Mouse (Mus musculus): Measurements from ENCODE around the gene Lmtk2. TPM values are rescaled to one million over a fixed set of nuclear protein-coding genes. Genes with fewer than 3 reads are reported as not detected.

Lmtk2 gene
- polyA plus RNA-seq, 1 experiment from 2014 or later: 5.0 TPM

- H3K4me3 ChIP-seq: no peak overlapping the region
- no peak overlapping the region for H3K27ac ChIP-seq (replicated peaks)
- WGBS: 84% methylated on average over 2 of the region's 2 CpGs
- H3K27me3 ChIP-seq (replicated peaks; ENCODE audit: low read depth, poor library complexity, severe bottlenecking): no peaks in the 10 kb centered on the region
- no peaks in the 10 kb centered on the region for H3K9me3 ChIP-seq
- H3K4me1 ChIP-seq: peaks cover 10% of the 10 kb centered on the region; the same call in 1 of the 2 replicates
- 0 out of 2 replicates have a peak, but pooled peaks cover 9% of the 10 kb centered on the region for H3K36me3 ChIP-seq (replicated peaks)
- DNase-seq (ENCODE audit: low spot score): no peak
Measured at GRCm38 (mm10) chr5:144114068-144114467, 13.8 kb downstream of the Lmtk2 start.

DNA sequence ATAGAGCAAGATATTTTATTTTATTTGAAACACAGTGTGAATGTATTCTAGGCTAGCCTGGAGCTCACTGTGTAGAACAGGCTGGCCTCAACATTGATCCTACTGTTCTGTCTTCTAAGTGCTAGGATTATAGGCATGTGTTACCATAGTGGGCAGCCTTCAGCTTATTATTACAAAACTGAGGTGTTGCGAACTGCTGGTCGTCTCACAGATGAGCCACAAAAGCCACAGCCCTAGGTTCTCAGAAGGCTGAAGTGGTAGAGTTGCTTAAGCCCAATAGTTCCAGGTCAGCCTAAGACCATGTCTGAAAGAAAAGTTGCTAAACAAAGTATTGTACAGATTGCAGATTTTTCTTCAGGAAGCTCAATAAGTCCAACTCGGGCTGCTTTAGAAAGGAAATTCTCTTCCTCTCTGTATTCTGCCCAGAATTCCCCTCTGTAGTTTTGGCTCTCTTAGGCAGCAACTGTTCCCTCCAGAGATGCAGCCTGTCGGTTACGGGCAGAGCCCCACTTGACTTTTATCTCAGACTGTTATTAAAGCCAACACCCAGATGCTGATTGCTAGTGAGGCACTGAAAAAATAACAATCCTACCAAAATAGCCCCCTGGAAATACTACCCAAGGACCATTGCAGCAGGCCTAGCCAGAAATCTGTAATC, 14.9 kb downstream of the Lmtk2 start:
- no peak overlapping the region for H3K27ac ChIP-seq (replicated peaks)
- 0 out of 2 replicates have a peak, but pooled peaks cover 9% of the 10 kb centered on the region for H3K36me3 ChIP-seq (replicated peaks)
- 86% methylated on average over 5 of the region's 5 CpGs for WGBS
- H3K4me1 ChIP-seq: peaks cover 10% of the 10 kb centered on the region; the same call in 1 of the 2 replicates
- no peak overlapping the region for H3K4me3 ChIP-seq
- no peaks in the 10 kb centered on the region for H3K27me3 ChIP-seq (replicated peaks; ENCODE audit: low read depth, poor library complexity, severe bottlenecking)
- H3K9me3 ChIP-seq: no peaks in the 10 kb centered on the region
- DNase-seq (ENCODE audit: low spot score): no peak

DNA sequence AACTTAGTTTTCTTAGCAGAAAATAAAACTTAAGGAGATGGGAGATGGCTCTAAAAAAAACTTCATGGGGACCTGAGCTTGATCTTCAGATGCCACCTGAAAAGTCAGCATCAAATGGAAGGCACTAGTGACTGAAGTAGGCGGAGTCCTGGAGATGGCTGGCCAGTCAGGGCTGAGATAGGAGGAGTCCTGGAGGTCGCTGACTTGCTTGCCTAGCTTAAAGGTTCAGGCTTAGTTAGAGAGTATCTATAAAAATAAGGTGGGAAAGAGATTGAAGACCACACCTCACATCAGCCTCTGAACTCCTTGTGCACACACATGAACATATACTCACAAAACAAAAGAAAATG, 15.4 kb downstream of the Lmtk2 start:
- peaks cover 10% of the 10 kb centered on the region; the same call in 1 of the 2 replicates for H3K4me1 ChIP-seq
- no peak for DNase-seq (ENCODE audit: low spot score)
- H3K36me3 ChIP-seq (replicated peaks): 0 out of 2 replicates have a peak, but pooled peaks cover 8% of the 10 kb centered on the region
- no peak overlapping the region for H3K27ac ChIP-seq (replicated peaks)
- no peaks in the 10 kb centered on the region for H3K9me3 ChIP-seq
- H3K4me3 ChIP-seq: no peak overlapping the region
- 65% methylated on average over 2 of the region's 2 CpGs for WGBS
- no peaks in the 10 kb centered on the region for H3K27me3 ChIP-seq (replicated peaks; ENCODE audit: low read depth, poor library complexity, severe bottlenecking)

GRCm38 (mm10) chr5:144118271-144118670, 18.0 kb downstream of the Lmtk2 start:
- Histone ChIP-seq H3K27me3 (replicated peaks; ENCODE audit: low read depth, poor library complexity, severe bottlenecking) (no peaks in the 10 kb centered on the region), H3K4me1 (peaks cover 11% of the 10 kb centered on the region), H3K36me3 (replicated peaks) (no peaks in the 10 kb centered on the region), H3K4me3 (no peak overlapping the region), H3K9me3 (no peaks in the 10 kb centered on the region), H3K27ac (replicated peaks) (no peak overlapping the region)
- WGBS: 95% methylated on average over 4 of the region's 4 CpGs
- no peak for DNase-seq (ENCODE audit: low spot score)

DNA sequence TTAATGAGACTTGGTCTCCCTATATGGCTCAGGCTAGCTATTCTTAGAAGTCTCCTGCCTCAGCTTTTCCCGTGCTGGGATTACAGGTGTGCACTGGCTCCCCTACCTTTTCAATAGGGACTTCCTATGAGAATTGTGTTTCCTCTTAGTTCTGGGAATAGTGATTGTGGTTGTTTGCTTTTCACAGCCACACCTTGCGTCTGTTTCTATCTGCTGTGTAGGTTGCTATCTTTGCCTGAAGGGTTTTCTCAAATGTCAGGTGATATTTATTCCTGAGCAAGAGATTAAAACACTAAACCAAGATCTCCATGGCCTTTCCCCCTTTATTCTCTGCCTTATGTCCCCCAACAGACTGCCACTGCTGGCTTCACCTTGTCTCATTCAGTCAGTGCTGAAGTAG, 19.1 kb downstream of the Lmtk2 start:
- Histone ChIP-seq H3K9me3 (no peaks in the 10 kb centered on the region), H3K4me1 (peaks cover 8% of the 10 kb centered on the region), H3K4me3 (no peak overlapping the region), H3K27ac (replicated peaks) (no peak overlapping the region), H3K27me3 (replicated peaks; ENCODE audit: low read depth, poor library complexity, severe bottlenecking) (no peaks in the 10 kb centered on the region), H3K36me3 (replicated peaks) (no peaks in the 10 kb centered on the region)
- DNase-seq (ENCODE audit: low spot score): no peak
- 87% methylated on average over 2 of the region's 2 CpGs for WGBS

- no peaks in the 10 kb centered on the region for H3K27me3 ChIP-seq (replicated peaks; ENCODE audit: low read depth, poor library complexity, severe bottlenecking)
- no peak overlapping the region for H3K4me3 ChIP-seq
- peaks cover 8% of the 10 kb centered on the region for H3K4me1 ChIP-seq
- H3K27ac ChIP-seq (replicated peaks): no peak overlapping the region
- H3K36me3 ChIP-seq (replicated peaks): no peaks in the 10 kb centered on the region
- no peaks in the 10 kb centered on the region for H3K9me3 ChIP-seq
- DNase-seq (ENCODE audit: low spot score): no peak
Measured at GRCm38 (mm10) chr5:144121489-144121888, 21.3 kb downstream of the Lmtk2 start.

GRCm38 (mm10) chr5:144125979-144126755, 25.9 kb downstream of the Lmtk2 start:
- DNase-seq (ENCODE audit: low spot score): no peak
- no peaks in the 10 kb centered on the region for H3K9me3 ChIP-seq
- peaks cover 3% of the 10 kb centered on the region for H3K4me1 ChIP-seq
- no peak overlapping the region for H3K4me3 ChIP-seq
- peaks cover 18% of the 10 kb centered on the region for H3K36me3 ChIP-seq (replicated peaks)
- H3K27ac ChIP-seq (replicated peaks): no peak overlapping the region
- no peaks in the 10 kb centered on the region for H3K27me3 ChIP-seq (replicated peaks; ENCODE audit: low read depth, poor library complexity, severe bottlenecking)
- WGBS: 87% methylated on average over 9 of the region's 9 CpGs

DNA sequence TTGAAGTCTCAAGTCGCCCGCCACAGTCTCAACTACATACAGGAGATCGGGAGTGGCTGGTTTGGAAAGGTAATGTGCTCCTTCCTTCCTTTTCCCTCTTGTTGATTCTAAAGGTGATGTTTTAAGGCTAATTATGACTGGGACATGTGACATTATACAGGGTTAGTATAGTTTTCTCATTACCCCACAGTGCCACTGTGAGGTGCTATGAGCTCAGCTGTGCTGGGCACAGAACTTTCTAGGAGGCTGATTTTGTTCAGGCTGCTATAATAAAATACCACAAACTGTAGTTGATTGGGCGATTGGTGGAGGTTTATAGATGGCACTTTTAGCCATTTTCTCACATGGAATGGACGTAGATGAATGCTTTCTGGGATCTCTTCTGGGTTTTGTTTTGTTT, 43.3 kb downstream of the Lmtk2 start:
- Histone ChIP-seq H3K9me3 (no peaks in the 10 kb centered on the region), H3K4me3 (no peak overlapping the region), H3K27me3 (replicated peaks; ENCODE audit: low read depth, poor library complexity, severe bottlenecking) (no peaks in the 10 kb centered on the region), H3K36me3 (replicated peaks) (peaks cover 67% of the 10 kb centered on the region), H3K27ac (replicated peaks) (no peak overlapping the region), H3K4me1 (no peaks in the 10 kb centered on the region)
- WGBS: 89% methylated on average over 5 of the region's 5 CpGs
- DNase-seq (ENCODE audit: low spot score): no peak

DNA sequence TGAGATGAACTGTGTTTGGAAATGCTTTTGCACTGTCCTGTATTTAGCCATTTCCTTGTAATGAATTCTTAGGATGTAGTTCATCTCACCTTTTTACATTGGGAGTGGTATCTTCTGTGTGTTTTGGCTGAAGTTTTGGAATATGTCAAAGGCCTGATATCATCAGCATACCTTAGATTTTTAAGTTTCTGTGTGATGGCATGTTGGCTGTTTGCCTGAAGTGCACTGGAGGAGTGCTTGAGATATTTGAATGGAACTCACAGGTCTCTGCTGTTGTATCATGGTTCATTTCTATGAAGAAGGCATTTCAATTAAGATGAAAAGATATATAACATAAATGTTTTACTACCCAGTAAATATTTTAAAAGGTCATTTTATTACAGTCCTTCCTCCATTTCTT, 46.7 kb downstream of the Lmtk2 start:
- H3K27ac ChIP-seq (replicated peaks): no peak overlapping the region
- H3K27me3 ChIP-seq (replicated peaks; ENCODE audit: low read depth, poor library complexity, severe bottlenecking): no peaks in the 10 kb centered on the region
- DNase-seq (ENCODE audit: low spot score): no peak
- peaks cover 67% of the 10 kb centered on the region for H3K36me3 ChIP-seq (replicated peaks)
- H3K9me3 ChIP-seq: no peaks in the 10 kb centered on the region
- no peak overlapping the region for H3K4me3 ChIP-seq
- no peaks in the 10 kb centered on the region for H3K4me1 ChIP-seq

- no peak overlapping the region for H3K4me3 ChIP-seq
- H3K36me3 ChIP-seq (replicated peaks): peaks cover 60% of the 10 kb centered on the region
- 93% methylated on average over 4 of the region's 4 CpGs for WGBS
- DNase-seq (ENCODE audit: low spot score): no peak
- H3K27me3 ChIP-seq (replicated peaks; ENCODE audit: low read depth, poor library complexity, severe bottlenecking): no peaks in the 10 kb centered on the region
- no peaks in the 10 kb centered on the region for H3K4me1 ChIP-seq
- H3K9me3 ChIP-seq: no peaks in the 10 kb centered on the region
- no peak overlapping the region for H3K27ac ChIP-seq (replicated peaks)
Measured at GRCm38 (mm10) chr5:144149530-144149929, 49.3 kb downstream of the Lmtk2 start.

DNA sequence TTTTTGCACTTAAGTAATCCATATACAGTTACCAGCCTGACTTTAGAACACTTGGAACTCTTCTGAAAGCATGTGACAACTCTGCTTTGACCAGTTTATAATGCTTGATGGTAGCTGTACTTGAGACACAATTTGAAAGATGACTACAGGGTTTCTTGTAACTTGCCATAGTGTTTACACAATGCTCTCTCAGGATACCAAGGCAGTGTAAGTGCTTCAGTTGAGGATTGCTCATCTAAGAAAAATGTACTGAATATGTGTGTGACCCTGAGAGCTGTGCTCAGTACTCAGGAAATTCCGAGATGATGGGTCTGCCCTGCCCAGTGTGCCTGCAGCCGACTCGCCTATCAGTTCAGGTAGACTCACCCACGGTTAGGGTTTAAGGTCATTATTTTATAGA, 51.0 kb downstream of the Lmtk2 start:
- Histone ChIP-seq H3K9me3 (no peaks in the 10 kb centered on the region), H3K4me1 (no peaks in the 10 kb centered on the region), H3K27me3 (replicated peaks; ENCODE audit: low read depth, poor library complexity, severe bottlenecking) (no peaks in the 10 kb centered on the region), H3K36me3 (replicated peaks) (peaks cover 46% of the 10 kb centered on the region), H3K27ac (replicated peaks) (no peak overlapping the region), H3K4me3 (no peak overlapping the region)
- WGBS: 91% methylated on average over 4 of the region's 4 CpGs
- no peak for DNase-seq (ENCODE audit: low spot score)

- WGBS: 44% methylated on average over 7 of the region's 7 CpGs
- DNase-seq (ENCODE audit: low spot score): peak; percentile 57
- Histone ChIP-seq H3K36me3 (replicated peaks) (peaks cover 56% of the 10 kb centered on the region), H3K27me3 (replicated peaks; ENCODE audit: low read depth, poor library complexity, severe bottlenecking) (no peaks in the 10 kb centered on the region), H3K4me1 (no peaks in the 10 kb centered on the region), H3K9me3 (no peaks in the 10 kb centered on the region), H3K4me3 (no peak overlapping the region), H3K27ac (replicated peaks) (no peak overlapping the region)
Measured at GRCm38 (mm10) chr5:144154528-144154927, 54.3 kb downstream of the Lmtk2 start.

GRCm38 (mm10) chr5:144158604-144159003, 58.4 kb downstream of the Lmtk2 start:
- no peaks in the 10 kb centered on the region for H3K27me3 ChIP-seq (replicated peaks; ENCODE audit: low read depth, poor library complexity, severe bottlenecking)
- 55% methylated on average over 4 of the region's 4 CpGs for WGBS
- no peak overlapping the region for H3K27ac ChIP-seq (replicated peaks)
- H3K36me3 ChIP-seq (replicated peaks): peaks cover 64% of the 10 kb centered on the region
- no peak overlapping the region for H3K4me3 ChIP-seq
- no peaks in the 10 kb centered on the region for H3K9me3 ChIP-seq
- DNase-seq (ENCODE audit: low spot score): no peak
- peaks cover 6% of the 10 kb centered on the region; the same call in 1 of the 2 replicates for H3K4me1 ChIP-seq

Data from embryonic facial prominence, embryonic 10.5 days (tissue).